Mouse (Mus musculus) midbrain, embryonic 14.5 days (tissue): ENCODE data around the gene Pcbp1. TPM values are rescaled to one million over a fixed set of nuclear protein-coding genes. Genes with fewer than 3 reads are reported as not detected.

Experiments used
- ATAC-seq: fragments of 200-750 bp; cut with Nextera tagmentation; 2 replicates; pipeline ENCODE4 v1.8.0; 2017; ENCODE audit warnings: moderate number of reproducible peaks, moderate library complexity; ENCODE audit not compliant: low FRiP score, low TSS enrichment
- DNase-seq: peaks from one replicate; pipeline ENCODE4 v3.0.0-alpha.2; 2015
- H3K27ac ChIP-seq: fragments of 300-500 bp; sonication (generic); replicated peaks from 2 replicates; pipeline ENCODE4 v1.5.1; 2014; ENCODE audit warnings: mild to moderate bottlenecking, low read depth, low read length, moderate library complexity
- H3K27me3 ChIP-seq: fragments of 300-500 bp; sonication (generic); 2 replicates; pipeline ENCODE4 v1.6.1; 2014; ENCODE audit warnings: low read length, control low read depth, mixed read lengths; ENCODE audit not compliant: control insufficient read depth, insufficient read depth
- H3K36me3 ChIP-seq: fragments of 300-500 bp; sonication (generic); 2 replicates; pipeline ENCODE4 v1.6.1; 2014; ENCODE audit warnings: low read length, control low read depth; ENCODE audit not compliant: control insufficient read depth, insufficient read depth
- H3K4me1 ChIP-seq: fragments of 300-500 bp; sonication (generic); 2 replicates; pipeline ENCODE4 v1.6.1; 2014; ENCODE audit warnings: mild to moderate bottlenecking, antibody characterized with exemption, low read length, control low read depth; ENCODE audit not compliant: control insufficient read depth, insufficient read depth
- H3K4me2 ChIP-seq: fragments of 300-500 bp; sonication (generic); 2 replicates; pipeline ENCODE4 v1.6.1; 2014; ENCODE audit warnings: mild to moderate bottlenecking, low read length, moderate library complexity
- H3K4me3 ChIP-seq: fragments of 300-500 bp; sonication (generic); replicated peaks from 2 replicates; pipeline ENCODE4 v1.5.1; 2014; ENCODE audit warnings: low read depth, low read length
- H3K9ac ChIP-seq: fragments of 300-500 bp; sonication (generic); replicated peaks from 2 replicates; pipeline ENCODE4 v1.6.1; 2014; ENCODE audit warnings: mild to moderate bottlenecking, low read length, moderate library complexity
- H3K9me3 ChIP-seq: fragments of 300-500 bp; sonication (generic); 2 replicates; pipeline ENCODE4 v1.6.1; 2016; ENCODE audit warnings: low read length, control low read depth, mixed read lengths; ENCODE audit not compliant: control insufficient read depth
- WGBS: fragments of 180-500 bp; shearing (Covaris S2); extraction: QIAGEN DNeasy Blood & Tissue Kit; methylation state at CpG from one replicate; pipeline ENCODE4 v1.1.7; 2014; 5-methylcytosine and 5-hydroxymethylcytosine counted together
- polyA plus RNA-seq: library from polyadenylated mRNA; unstranded; fragments of >200 nt; fragmentation: Nextera tagmentation; extraction: Ambion mirVana; gene quantifications from 2 replicates; pipeline ENCODE4 v1.2.1, GENCODE M21; 2014

Gene Pcbp1
- polyA plus RNA-seq, 1 experiment from 2014 or later = 325 TPM

- ATAC-seq (no peak), DNase-seq (no peak)
- Histone ChIP-seq H3K4me1 (no peaks in the 10 kb centered on the region), H3K36me3 (no peaks in the 10 kb centered on the region), H3K9ac (no peak overlapping the region), H3K9me3 (no peaks in the 10 kb centered on the region), H3K27me3 (no peaks in the 10 kb centered on the region), H3K4me2 (no peak overlapping the region), H3K27ac (no peak overlapping the region), H3K4me3 (no peak overlapping the region)
- WGBS = 89% methylated on average over 4 of the region's 4 CpGs
These were observed 22.6 kb downstream of the Pcbp1 start for GRCm38 (mm10) chr6:86503513-86503912.

GRCm38 (mm10) chr6:86499571-86500109, 26.5 kb downstream of the Pcbp1 start:
- WGBS = 67% methylated on average over 5 of the region's 5 CpGs
- Histone ChIP-seq H3K36me3 (no peaks in the 10 kb centered on the region), H3K9ac (no peak overlapping the region), H3K9me3 (no peaks in the 10 kb centered on the region), H3K27me3 (no peaks in the 10 kb centered on the region), H3K4me1 (no peaks in the 10 kb centered on the region), H3K4me3 (no peak overlapping the region), H3K4me2 (no peak overlapping the region), H3K27ac (no peak overlapping the region)
- no peak for DNase-seq
- ATAC-seq = no peak

GRCm38 (mm10) chr6:86497942-86498732, 28.0 kb downstream of the Pcbp1 start:
- H3K27ac ChIP-seq = no peak overlapping the region
- no peaks in the 10 kb centered on the region for H3K9me3 ChIP-seq
- H3K9ac ChIP-seq = no peak overlapping the region
- H3K36me3 ChIP-seq = no peaks in the 10 kb centered on the region
- no peak for DNase-seq
- no peak overlapping the region for H3K4me2 ChIP-seq
- H3K27me3 ChIP-seq = no peaks in the 10 kb centered on the region
- no peaks in the 10 kb centered on the region for H3K4me1 ChIP-seq
- H3K4me3 ChIP-seq = no peak overlapping the region
- WGBS = 83% methylated on average over 11 of the region's 11 CpGs
- ATAC-seq = no peak

GRCm38 (mm10) chr6:86497071-86497815, 28.9 kb downstream of the Pcbp1 start:
- no peak overlapping the region for H3K27ac ChIP-seq
- ATAC-seq (no peak), DNase-seq (peak; percentile 21)
- no peak overlapping the region for H3K4me3 ChIP-seq
- no peaks in the 10 kb centered on the region for H3K9me3 ChIP-seq
- H3K4me1 ChIP-seq = no peaks in the 10 kb centered on the region
- H3K27me3 ChIP-seq = no peaks in the 10 kb centered on the region
- peak overlapping the region; percentile 6; the same call in 1 of the 2 replicates for H3K4me2 ChIP-seq
- H3K9ac ChIP-seq = no peak overlapping the region
- 35% methylated on average over 13 of the region's 13 CpGs for WGBS
- H3K36me3 ChIP-seq = no peaks in the 10 kb centered on the region

DNA sequence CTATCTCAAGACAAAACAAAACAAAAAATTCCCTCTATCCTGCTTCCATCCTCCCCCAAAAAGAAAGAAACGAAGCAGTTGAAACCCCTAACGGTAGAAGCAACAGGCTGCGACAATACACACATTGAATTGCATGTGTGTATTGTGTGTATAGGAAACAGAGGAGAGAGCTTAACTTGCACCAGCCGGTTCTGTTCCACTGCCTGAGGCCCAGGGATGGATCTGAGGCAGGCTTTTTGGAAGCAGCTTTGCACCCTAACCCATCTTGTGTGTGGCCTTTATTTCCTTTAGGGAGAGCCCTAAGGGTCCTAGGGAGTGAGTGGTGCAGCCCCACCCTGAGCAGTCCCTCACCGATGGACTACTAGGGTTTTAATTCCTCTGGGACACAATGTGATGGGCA, 29.5 kb downstream of the Pcbp1 start:
- no peak overlapping the region for H3K4me3 ChIP-seq
- no peak overlapping the region for H3K27ac ChIP-seq
- no peak overlapping the region for H3K9ac ChIP-seq
- no peaks in the 10 kb centered on the region for H3K27me3 ChIP-seq
- ATAC-seq (no peak), DNase-seq (no peak)
- no peak overlapping the region for H3K4me2 ChIP-seq
- no peaks in the 10 kb centered on the region for H3K4me1 ChIP-seq
- H3K9me3 ChIP-seq = no peaks in the 10 kb centered on the region
- H3K36me3 ChIP-seq = no peaks in the 10 kb centered on the region
- 71% methylated on average over 5 of the region's 5 CpGs for WGBS

GRCm38 (mm10) chr6:86496127-86496526, 30.0 kb downstream of the Pcbp1 start:
- DNase-seq (no peak), ATAC-seq (no peak)
- H3K4me1 ChIP-seq = no peaks in the 10 kb centered on the region
- no peak overlapping the region for H3K4me2 ChIP-seq
- H3K4me3 ChIP-seq = no peak overlapping the region
- WGBS = 83% methylated on average over 8 of the region's 8 CpGs
- no peaks in the 10 kb centered on the region for H3K27me3 ChIP-seq
- H3K9ac ChIP-seq = no peak overlapping the region
- no peak overlapping the region for H3K27ac ChIP-seq
- no peaks in the 10 kb centered on the region for H3K36me3 ChIP-seq
- no peaks in the 10 kb centered on the region for H3K9me3 ChIP-seq

DNA sequence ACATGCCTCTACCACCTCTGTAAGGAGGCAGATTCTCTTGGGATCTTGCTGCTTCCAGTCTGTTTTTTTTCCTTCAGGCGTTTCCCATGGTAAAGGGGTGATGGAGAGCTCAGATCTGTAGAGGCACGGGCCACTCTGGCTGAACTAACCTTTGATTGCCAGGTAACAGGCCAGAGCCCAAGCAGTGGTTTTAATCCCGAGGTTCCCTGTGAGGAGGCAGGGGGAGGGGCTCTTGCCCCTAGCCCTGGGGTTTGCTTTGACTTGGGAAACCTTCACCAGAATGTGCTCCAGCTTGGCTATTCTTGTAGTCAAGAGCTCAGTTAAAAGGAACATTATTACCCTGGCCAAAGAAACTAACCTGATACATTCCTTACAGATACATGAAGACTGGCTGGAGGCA, 30.5 kb downstream of the Pcbp1 start:
- 42% methylated on average over 3 of the region's 3 CpGs for WGBS
- no peak for ATAC-seq

GRCm38 (mm10) chr6:86494767-86495166, 31.4 kb downstream of the Pcbp1 start:
- WGBS = 93% methylated on average over 7 of the region's 7 CpGs
- no peaks in the 10 kb centered on the region for H3K4me1 ChIP-seq
- no peak overlapping the region for H3K9ac ChIP-seq
- ATAC-seq (no peak), DNase-seq (no peak)
- H3K4me3 ChIP-seq = no peak overlapping the region
- no peak overlapping the region for H3K27ac ChIP-seq
- no peak overlapping the region for H3K4me2 ChIP-seq
- H3K9me3 ChIP-seq = no peaks in the 10 kb centered on the region
- H3K27me3 ChIP-seq = no peaks in the 10 kb centered on the region
- H3K36me3 ChIP-seq = no peaks in the 10 kb centered on the region

More for the DNA sequence above, 30.5 kb downstream of the Pcbp1 start:
- H3K27ac ChIP-seq = no peak overlapping the region
- H3K9ac ChIP-seq = no peak overlapping the region
- no peak overlapping the region for H3K4me3 ChIP-seq
- H3K9me3 ChIP-seq = no peaks in the 10 kb centered on the region
- H3K36me3 ChIP-seq = no peaks in the 10 kb centered on the region
- no peak overlapping the region for H3K4me2 ChIP-seq
- H3K27me3 ChIP-seq = no peaks in the 10 kb centered on the region
- DNase-seq = no peak
- H3K4me1 ChIP-seq = no peaks in the 10 kb centered on the region
